Mouse (Mus musculus) limb, embryonic 14.5 days (tissue): ENCODE measurements around the gene Zfp626. TPM values are rescaled to one million over a fixed set of nuclear protein-coding genes. Genes with fewer than 3 reads are reported as not detected.
"Not testable (repeated sequence)": the region's sequence is repeated elsewhere in the genome, so short reads cannot be mapped to it uniquely, and the experiment has no call there.

ENCODE experiments used
- ATAC-seq: fragments of 200-750 bp; cut with Nextera tagmentation; 2 replicates; pipeline ENCODE4 v1.8.0; 2017; ENCODE audit warnings: low read depth, moderate number of reproducible peaks, moderate TSS enrichment; ENCODE audit not compliant: low FRiP score
- DNase-seq: peaks from one replicate; pipeline ENCODE4 v3.0.0-alpha.2; 2015; ENCODE audit warnings: low spot score
- H3K27ac ChIP-seq: fragments of 300-500 bp; sonication (generic); replicated peaks from 2 replicates; pipeline ENCODE4 v1.5.1; 2014; ENCODE audit warnings: low read depth, mild to moderate bottlenecking, low read length, moderate library complexity, mixed read lengths
- H3K27me3 ChIP-seq: fragments of 300-500 bp; sonication (generic); 2 replicates; pipeline ENCODE4 v1.6.1; 2014; ENCODE audit warnings: low read length, mixed read lengths; ENCODE audit not compliant: control insufficient read depth, insufficient read depth
- H3K36me3 ChIP-seq: fragments of 300-500 bp; sonication (generic); 2 replicates; pipeline ENCODE4 v1.6.1; 2014; ENCODE audit warnings: mild to moderate bottlenecking, low read length, moderate library complexity, mixed read lengths; ENCODE audit not compliant: control insufficient read depth, insufficient read depth
- H3K4me1 ChIP-seq: fragments of 300-500 bp; sonication (generic); 2 replicates; pipeline ENCODE4 v1.6.1; 2014; ENCODE audit warnings: antibody characterized with exemption, low read length, mixed read lengths; ENCODE audit not compliant: control insufficient read depth, insufficient read depth
- H3K4me2 ChIP-seq: fragments of 300-500 bp; sonication (generic); replicated peaks from 2 replicates; pipeline ENCODE4 v1.6.1; 2014; ENCODE audit warnings: low read depth, mild to moderate bottlenecking, low read length, moderate library complexity; ENCODE audit not compliant: severe bottlenecking
- H3K4me3 ChIP-seq: fragments of 300-500 bp; sonication (generic); replicated peaks from 2 replicates; pipeline ENCODE4 v1.5.1; 2014; ENCODE audit warnings: low read length
- H3K9ac ChIP-seq: fragments of 300-500 bp; sonication (generic); 2 replicates; pipeline ENCODE4 v1.6.1; 2014; ENCODE audit warnings: mild to moderate bottlenecking, low read depth, low read length, moderate library complexity; ENCODE audit not compliant: severe bottlenecking
- H3K9me3 ChIP-seq: fragments of 300-500 bp; sonication (generic); 2 replicates; pipeline ENCODE4 v1.6.1; 2016; ENCODE audit warnings: low read length; ENCODE audit not compliant: control insufficient read depth
- POLR2A ChIP-seq: fragments of 200-500 bp; IDR thresholded peaks from 2 replicates; pipeline ENCODE4 v1.8.0; 2012; ENCODE audit warnings: inconsistent platforms, mild to moderate bottlenecking, moderate library complexity, borderline replicate concordance; ENCODE audit not compliant: insufficient read depth, insufficient read length; ENCODE audit errors: extremely low read depth
- WGBS: fragments of 180-500 bp; shearing (Covaris S2); extraction: QIAGEN DNeasy Blood & Tissue Kit; methylation state at CpG from one replicate; pipeline ENCODE4 v1.1.7; 2014; 5-methylcytosine and 5-hydroxymethylcytosine counted together
- polyA plus RNA-seq, 2 experiments: library from polyadenylated mRNA; depleted of rRNA in 1 of 2; stranded (reverse) in 1 of 2; unstranded in 1 of 2; fragments of >200 nt; fragmentation: Nextera tagmentation in 1 of 2; extraction: Ambion mirVana in 1 of 2; gene quantifications; 2 replicates each; pipeline versions ENCODE4 v1.2.1 to v1.2.3; 2012 to 2014

The Zfp626 gene
- polyA plus RNA-seq (2012; rRNA removed) = 2.0 and 3.0 TPM in 2 replicates
- polyA plus RNA-seq (2014; fragmentation: Nextera tagmentation; extraction: Ambion mirVana) = 2.2 TPM in 2 replicates

GRCm38 (mm10) chr7:27806896-27807295 is at the start of gene Zfp626:
TSS of gene Zfp626 (plus strand) at chr7:27807196.
- H3K27ac ChIP-seq, H3K27me3 ChIP-seq, H3K4me3 ChIP-seq, ATAC-seq, H3K4me2 ChIP-seq, H3K9me3 ChIP-seq, DNase-seq, H3K4me1 ChIP-seq, H3K9ac ChIP-seq: not testable (repeated sequence)
- H3K36me3 ChIP-seq = peaks cover 25% of the 10 kb centered on the region
- WGBS = 98% methylated on average over 2 of the region's 3 CpGs

- WGBS = 8% methylated on average over 17 of the region's 17 CpGs
- peak overlapping the region; percentile 36; the same call in 1 of the 2 replicates for H3K9ac ChIP-seq
- no peaks in the 10 kb centered on the region for H3K9me3 ChIP-seq
- ATAC-seq (no peak), DNase-seq (no peak)
- no peaks in the 10 kb centered on the region for H3K36me3 ChIP-seq
- no peaks in the 10 kb centered on the region for H3K27me3 ChIP-seq
- TF ChIP-seq POLR2A = no peak
- peak overlapping the region; percentile 51 for H3K4me2 ChIP-seq
- H3K4me3 ChIP-seq = peak overlapping the region; percentile 23
- H3K27ac ChIP-seq = no peak overlapping the region
- H3K4me1 ChIP-seq = no peaks in the 10 kb centered on the region
These were observed 41.7 kb upstream of the Zfp626 start for GRCm38 (mm10) chr7:27765176-27765886.

- ATAC-seq = no peak
- 76% methylated on average over 5 of the region's 5 CpGs for WGBS
- Histone ChIP-seq H3K9ac (no peak overlapping the region), H3K4me3 (no peak overlapping the region), H3K9me3 (peaks cover 9% of the 10 kb centered on the region; the same call in 1 of the 2 replicates), H3K4me2 (no peak overlapping the region), H3K36me3 (no peaks in the 10 kb centered on the region), H3K4me1 (no peaks in the 10 kb centered on the region), H3K27me3 (no peaks in the 10 kb centered on the region), H3K27ac (no peak overlapping the region)
- no peak for TF ChIP-seq POLR2A
- DNase-seq = no peak
These were observed 17.7 kb upstream of the Zfp626 start for GRCm38 (mm10) chr7:27789306-27789705.

GRCm38 (mm10) chr7:27793865-27794264 is 13.1 kb upstream of the Zfp626 start:
- not testable (repeated sequence) for H3K27ac ChIP-seq

GRCm38 (mm10) chr7:27794566-27794965 is 12.4 kb upstream of the Zfp626 start:
- Histone ChIP-seq H3K27ac (no peak overlapping the region), H3K4me1 (no peaks in the 10 kb centered on the region), H3K27me3 (no peaks in the 10 kb centered on the region), H3K4me2 (no peak overlapping the region), H3K4me3 (no peak overlapping the region), H3K9ac (no peak overlapping the region), H3K9me3 (0 out of 2 replicates have a peak, but pooled peaks cover 5% of the 10 kb centered on the region), H3K36me3 (no peaks in the 10 kb centered on the region)
- ATAC-seq (no peak), DNase-seq (no peak)
- no peak for TF ChIP-seq POLR2A

More at GRCm38 (mm10) chr7:27793865-27794264, 13.1 kb upstream of the Zfp626 start:
- ATAC-seq, H3K27me3 ChIP-seq, H3K4me1 ChIP-seq, H3K36me3 ChIP-seq, H3K9me3 ChIP-seq, H3K9ac ChIP-seq, H3K4me3 ChIP-seq, DNase-seq, H3K4me2 ChIP-seq: not testable (repeated sequence)
- WGBS = 35% methylated on average over 2 of the region's 3 CpGs
